Mouse (Mus musculus) frontal cortex, postnatal 25 days (tissue): ENCODE data around the gene Usf2.
"Not testable (repeated sequence)": the region's sequence is repeated elsewhere in the genome, so short reads cannot be mapped to it uniquely, and the experiment has no call there.

Experiments used
- DNase-seq, 2 experiments: peaks; one replicate each; pipeline ENCODE4 v3.0.0; 2022; ENCODE audit warnings: low spot score in 2 of 2

Usf2 gene

GRCm38 (mm10) chr7:30958109-30958865 is 1.7 kb upstream of the Usf2 start:
- no peak for DNase-seq

DNA sequence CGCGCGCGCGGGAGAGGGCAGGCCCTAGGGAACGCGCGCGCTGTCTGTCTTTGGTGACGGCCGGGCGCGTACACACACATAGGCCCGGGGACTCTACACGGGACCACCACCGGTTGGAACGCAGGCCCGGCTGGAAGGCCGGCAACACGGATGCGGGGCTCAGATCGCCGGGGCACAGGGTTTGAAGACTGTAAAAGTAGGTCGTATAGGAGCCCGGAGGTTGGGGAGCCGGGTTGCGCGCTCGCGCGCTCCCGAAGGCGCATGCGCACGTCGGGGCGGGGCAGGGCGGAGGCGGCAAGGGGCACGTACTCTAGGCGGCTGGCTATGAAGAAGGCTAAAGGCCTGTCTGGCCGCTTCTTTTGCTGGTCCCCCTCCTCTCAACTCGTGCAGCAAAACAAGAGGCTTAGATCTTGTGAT is 772 bp upstream of the Usf2 start:
- DNase-seq, result peak; percentile 87

DNA sequence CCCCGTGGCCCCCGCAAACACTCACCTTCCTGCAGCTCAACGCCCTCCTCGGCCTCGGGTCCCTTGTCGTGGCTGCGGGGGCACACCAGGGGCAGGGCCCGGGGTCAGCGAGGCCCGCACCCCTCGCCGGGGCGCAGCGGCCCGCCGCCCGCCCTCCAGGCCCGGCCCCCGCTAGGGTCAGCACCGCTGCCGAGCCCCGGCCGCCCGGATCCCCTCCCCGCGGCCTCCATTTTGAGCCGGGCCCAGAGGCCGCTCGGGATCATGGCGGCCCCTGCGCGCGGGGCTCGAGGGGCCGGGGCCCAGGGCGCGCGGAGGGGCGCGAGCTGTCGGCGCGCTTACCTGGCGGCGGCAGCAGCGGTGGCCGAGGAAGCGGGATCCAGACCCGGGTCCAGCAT is 249 bp downstream of the Usf2 start:
- no peak for DNase-seq

DNA sequence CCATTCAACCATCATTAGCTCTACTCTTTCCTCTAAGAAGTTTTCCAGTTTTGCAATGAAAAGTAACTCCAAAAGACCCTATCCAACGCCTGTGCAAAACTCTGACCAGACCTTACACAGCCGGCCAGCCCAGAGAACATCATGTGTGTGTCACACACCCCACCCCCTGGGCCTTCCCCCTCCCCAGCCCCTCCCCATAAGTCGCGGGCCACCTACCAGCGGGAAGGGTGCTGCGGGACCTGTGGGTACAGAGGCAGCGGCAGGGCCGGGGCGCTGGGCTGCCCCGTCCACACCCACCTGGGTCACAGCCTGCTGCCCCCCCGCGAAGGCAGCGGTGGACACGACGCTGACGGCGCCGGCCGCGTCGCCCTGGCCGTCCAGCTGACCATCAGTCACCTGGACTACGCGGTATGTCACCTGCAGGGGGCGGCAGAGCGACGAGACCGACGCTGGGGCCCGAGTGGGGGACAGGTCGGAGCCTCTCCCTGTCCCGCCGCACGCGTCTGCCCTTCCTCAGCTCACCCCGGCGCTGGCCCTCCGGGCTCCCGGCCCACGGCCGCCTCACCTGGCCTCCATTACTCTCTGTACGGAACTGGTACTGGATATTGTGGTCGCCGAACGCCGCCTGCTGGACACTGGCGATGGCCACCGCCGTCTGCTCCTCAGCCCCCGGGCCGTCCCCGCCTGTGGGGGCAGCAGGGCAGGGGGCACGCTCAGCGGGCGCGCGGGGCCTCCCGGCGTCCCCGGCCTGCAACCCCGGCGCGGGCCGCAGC is 833 bp downstream of the Usf2 start:
- peak; percentile 63 to 80 for DNase-seq

GRCm38 (mm10) chr7:30954971-30955520 is 1.6 kb downstream of the Usf2 start:
- DNase-seq, result no peak

GRCm38 (mm10) chr7:30954036-30954435 is 2.6 kb downstream of the Usf2 start:
- DNase-seq, result no peak

GRCm38 (mm10) chr7:30953459-30953858 is 3.1 kb downstream of the Usf2 start:
- no peak for DNase-seq

GRCm38 (mm10) chr7:30952441-30953265 is 4.0 kb downstream of the Usf2 start:
- DNase-seq, result no peak

DNA sequence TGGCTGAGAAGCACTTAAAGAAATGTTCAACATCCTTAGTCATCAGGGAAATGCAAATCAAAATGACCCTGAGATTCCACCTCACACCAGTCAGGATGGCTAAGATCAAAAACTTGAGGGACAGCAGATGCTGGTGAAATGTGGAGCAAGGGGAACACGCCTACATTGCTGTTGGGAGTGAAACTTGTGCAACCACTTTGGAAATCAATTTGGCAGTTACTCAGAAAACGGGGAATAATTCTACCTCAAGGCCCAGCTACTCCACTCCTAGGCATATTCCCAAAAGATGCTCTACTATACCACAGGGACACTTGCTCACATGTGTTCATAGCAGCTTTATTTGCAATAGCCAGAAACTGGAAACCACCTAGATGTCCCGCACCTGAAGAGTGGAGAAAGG is 6.7 kb downstream of the Usf2 start:
- not testable (repeated sequence) for DNase-seq

DNA sequence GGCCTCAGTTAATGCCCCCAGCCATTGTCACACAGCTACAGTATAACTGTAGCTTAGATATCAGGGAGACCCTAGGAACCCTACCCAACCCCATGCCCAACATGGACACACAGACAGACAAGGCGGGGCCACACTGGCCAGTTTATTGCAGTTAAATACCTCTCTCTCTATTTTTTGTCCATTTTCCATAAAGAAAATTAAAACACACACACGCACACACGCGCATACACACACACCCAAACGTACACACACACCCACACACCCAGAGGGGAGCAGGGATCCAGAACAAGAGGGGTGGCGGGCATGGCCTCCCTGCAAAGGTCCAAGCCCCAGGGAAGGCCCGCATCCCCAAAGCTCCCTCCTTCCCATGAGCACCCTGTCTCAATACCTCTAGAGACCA is 10.7 kb downstream of the Usf2 start:
- no peak for DNase-seq

DNA sequence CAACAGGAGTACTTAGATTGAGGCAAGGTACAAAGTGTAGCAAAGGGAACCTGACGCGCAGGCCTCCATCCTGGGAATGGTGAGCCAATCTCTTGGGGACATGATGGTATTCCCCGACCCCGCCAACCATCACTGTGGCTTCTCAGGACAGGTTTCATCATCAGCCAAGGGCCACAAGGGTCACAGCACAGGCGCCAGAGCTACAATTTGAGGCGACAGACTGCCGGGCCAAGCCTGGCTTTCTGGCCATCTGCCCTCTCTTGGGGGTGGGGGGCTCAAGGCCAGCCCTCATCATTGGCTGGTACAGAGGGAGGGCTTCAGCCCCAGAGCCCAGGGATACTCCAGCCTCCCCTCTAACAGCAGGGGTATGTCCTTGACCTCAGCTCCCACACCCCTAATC is 11.1 kb downstream of the Usf2 start:
- DNase-seq, result not testable (repeated sequence)

DNA sequence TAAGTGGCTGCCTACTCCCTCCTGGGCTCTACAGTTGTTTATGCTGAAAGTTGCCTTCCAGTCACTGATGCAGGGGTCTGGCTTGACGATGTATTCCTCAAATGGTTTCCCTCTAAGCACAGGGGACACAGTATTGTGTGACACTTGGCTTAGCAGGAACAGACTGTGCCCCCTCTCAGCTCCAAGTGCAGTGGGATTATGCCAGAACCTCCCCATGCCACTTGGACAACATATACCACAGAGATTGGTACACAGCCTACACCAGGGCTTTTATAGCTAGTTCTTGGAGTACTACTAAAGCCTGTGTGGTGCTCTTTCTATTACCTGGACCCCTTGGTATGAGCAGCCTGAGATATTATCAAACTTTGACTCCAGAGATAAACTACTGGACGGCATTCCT is 11.9 kb downstream of the Usf2 start:
- not testable (repeated sequence) for DNase-seq

- DNase-seq, result no peak
Measured at GRCm38 (mm10) chr7:30943909-30944635, 12.5 kb downstream of the Usf2 start, which contains the start of gene Hamp. Hamp (minus strand) TSS chr7:30944032.

GRCm38 (mm10) chr7:30942365-30942764 is 14.2 kb downstream of the Usf2 start:
- not testable (repeated sequence) for DNase-seq

DNA sequence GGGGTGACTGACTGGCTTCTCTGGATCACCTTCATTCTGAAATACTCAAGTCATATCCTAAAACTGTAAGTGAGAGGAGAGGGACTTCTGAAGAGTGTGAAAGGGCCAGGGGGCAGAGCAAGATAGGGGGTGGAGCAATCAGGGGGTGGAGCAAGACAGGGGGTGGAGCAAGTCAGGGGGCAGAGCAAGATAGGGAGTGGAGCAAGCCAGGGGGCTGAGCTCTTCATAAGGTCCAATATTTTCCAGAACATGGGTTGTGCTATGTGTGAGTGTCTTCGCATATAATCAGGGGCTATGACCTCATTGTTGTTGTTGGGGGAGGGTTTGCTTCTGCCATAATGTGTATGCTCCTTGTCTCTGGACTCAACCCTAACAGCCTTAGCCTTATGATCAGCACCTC is 16.5 kb downstream of the Usf2 start:
- not testable (repeated sequence) for DNase-seq

DNA sequence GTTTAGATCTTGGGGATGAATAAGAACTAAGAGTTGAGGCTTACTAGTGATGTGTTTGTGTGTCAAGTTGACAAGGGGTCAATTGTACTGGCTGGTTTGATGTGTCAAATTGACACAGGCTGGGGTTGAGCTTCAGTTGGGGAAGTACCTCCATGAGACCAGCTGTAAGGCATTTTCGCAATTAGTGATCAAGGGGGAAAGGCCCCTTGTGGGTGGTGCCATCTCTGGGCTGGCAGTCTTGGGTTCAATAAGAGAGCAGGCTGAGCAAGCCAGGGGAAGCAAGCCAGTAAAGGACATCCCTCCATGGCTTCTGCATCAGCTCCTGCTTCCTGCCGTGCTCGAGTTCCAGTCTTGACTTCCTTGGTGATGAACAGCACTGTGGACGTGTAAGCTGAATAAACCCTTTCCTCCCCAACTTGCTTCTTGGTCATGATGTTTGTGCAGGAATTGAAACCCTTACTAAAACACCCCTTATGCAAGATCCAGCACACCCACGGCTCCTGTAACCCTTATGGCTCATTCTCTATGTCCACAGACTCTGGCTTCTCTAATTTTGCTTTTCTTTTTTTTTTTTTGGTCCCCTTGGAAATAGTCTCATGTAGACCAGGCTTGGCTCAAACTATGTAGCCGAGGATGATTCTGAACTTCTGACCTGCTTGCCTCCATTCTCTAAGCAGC is 21.0 kb downstream of the Usf2 start:
- not testable (repeated sequence) for DNase-seq

DNA sequence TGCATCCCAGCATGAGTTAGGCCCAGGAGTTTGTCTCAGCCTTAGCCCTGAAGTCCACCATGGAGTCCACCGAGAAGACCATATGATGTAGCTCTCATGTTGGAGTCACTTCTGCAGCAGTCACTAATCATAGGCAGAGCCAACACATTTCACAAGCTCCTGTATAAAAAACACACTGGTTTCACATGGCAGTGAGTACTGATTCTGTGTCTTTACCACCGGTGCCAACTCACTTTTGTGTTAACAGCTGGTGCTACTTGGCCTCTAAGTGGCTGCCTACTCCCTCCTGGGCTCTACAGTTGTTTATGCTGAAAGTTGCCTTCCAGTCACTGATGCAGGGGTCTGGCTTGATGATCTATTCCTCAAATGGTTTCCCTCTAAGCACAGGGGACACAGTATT is 32.0 kb downstream of the Usf2 start, which contains the start of gene Hamp2:
Gene Hamp2 (minus strand): TSS at position 101 of the 400 bp plus-strand sequence.
- not testable (repeated sequence) for DNase-seq

- DNase-seq, result no peak
Measured at GRCm38 (mm10) chr7:30924071-30924470, 32.5 kb downstream of the Usf2 start.

- not testable (repeated sequence) for DNase-seq
Measured at GRCm38 (mm10) chr7:30922490-30922889, 34.1 kb downstream of the Usf2 start.

DNA sequence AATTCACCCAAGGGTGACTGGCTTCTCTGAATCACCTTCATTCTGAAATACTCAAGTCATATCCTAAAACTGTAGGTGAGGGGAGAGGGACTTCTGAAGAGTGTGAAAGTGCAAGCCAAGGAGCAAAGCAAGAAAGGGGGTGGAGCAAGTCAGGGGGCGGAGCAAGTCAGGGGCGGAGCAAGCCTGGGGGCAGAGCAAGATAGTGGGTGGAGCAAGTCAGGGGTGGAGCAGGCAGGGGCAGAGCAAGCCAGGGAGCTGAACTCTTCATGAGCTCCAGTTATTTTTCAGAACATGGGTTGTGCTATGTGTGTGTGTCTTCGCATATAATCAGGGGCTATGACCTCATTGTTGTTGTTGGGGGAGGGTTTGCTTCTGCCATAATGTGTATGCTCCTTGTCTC is 36.4 kb downstream of the Usf2 start:
- DNase-seq, result no peak
